Mouse (Mus musculus): Measurements from ENCODE around the gene Tex14.
"Not testable (repeated sequence)": the region's sequence is repeated elsewhere in the genome, so short reads cannot be mapped to it uniquely, and the experiment has no call there.

DNA sequence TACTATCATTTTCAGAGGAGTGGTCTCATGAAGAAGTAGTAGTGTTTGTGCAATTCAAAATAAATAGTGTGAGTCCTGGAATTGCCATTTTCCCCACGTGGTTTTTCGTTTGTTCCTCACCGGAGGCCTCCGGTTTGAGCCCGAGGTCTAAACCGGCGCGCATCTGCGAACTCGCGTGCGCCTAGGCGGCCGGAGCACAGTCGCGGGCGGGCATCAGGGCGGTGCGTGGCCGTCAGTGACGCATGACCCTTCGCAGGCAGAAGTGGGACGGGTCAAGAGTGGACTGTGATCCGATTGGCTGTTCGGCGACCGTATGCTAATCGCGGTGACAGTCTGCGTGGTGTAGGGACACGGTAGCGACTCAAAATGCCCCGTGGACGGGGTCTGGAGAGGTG is 43.2 kb downstream of the Tex14 start:
- TF ChIP-seq CTCF (IDR thresholded peaks at IDR 0.05); POLR2A (IDR thresholded peaks at IDR 0.05; ENCODE audit: insufficient read depth, low read depth, low read length): not testable (repeated sequence)

All from heart, adult 2 months (tissue).